Mouse (Mus musculus): ENCODE measurements at regions not wholly inside any gene's neighbourhood (a gene's known extent, or its start where the extent isn't known, plus 50 kb on each side); places are given as distances from the start of the nearest gene placed in this dataset.

DNA sequence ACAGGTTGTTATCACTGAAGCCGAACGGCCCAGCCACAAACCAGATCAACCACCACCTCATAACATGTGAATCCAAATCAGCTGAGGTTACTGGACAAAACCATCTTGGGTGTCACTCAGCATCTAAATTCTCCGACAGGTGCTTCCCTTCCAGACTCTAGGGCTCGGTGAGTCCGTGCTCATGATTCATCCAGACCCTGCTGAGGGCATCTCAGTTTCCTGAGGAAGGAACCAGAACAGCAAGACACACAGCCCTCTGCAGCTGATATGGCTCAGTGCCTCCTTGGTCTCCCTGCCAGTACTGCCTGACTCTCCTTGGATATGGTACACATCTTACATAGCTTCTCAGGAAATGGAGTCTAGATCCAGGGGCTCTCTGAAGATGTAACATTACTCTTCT, 51.6 kb upstream of the Adgrl4 start:
- TF ChIP-seq FLI1 (IDR thresholded peaks at IDR 0.05; ENCODE audit: low read length), result no peak
- TF ChIP-seq GATA1 (IDR thresholded peaks at IDR 0.05; ENCODE audit: borderline replicate concordance, low read length), result no peak
- no peak overlapping the region for H3K4me3 ChIP-seq (replicated peaks)

More for the DNA sequence above, 51.6 kb upstream of the Adgrl4 start:
- no peaks in the 10 kb centered on the region for H3K27me3 ChIP-seq (replicated peaks)
- no peaks in the 10 kb centered on the region for H3K9me3 ChIP-seq
- peaks cover 18% of the 10 kb centered on the region for H3K4me1 ChIP-seq
- H3K36me3 ChIP-seq (replicated peaks; ENCODE audit: low read length), result no peaks in the 10 kb centered on the region

Data from megakaryocyte, embryonic 14.5 days (primary cell).